ENCODE assay signal across 18 mouse cellular contexts in the genomic region with DNA sequence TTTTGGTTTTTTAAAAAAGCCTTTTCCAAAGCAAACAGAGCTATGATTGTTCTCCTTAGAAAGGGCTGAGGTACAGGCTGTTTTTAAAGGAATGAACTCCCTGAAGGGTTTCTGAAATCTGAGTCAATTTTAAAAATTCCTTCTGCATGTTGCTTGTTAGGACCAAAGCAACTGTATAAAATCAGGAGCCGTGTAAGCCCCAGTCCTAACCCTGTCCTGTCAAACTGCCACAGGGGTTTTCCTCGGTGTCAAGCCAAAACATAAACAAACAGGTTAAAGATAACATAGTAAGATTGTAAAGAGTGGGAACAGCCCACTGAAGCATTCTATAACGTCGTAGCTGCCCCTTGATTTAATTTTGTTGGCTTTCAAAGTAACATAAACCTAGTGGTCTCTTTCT. TPM values are rescaled to one million over a fixed set of nuclear protein-coding genes. Genes with fewer than 3 reads are reported as not detected.
DNase-seq lines count a peak whose midpoint lies in the region; ATAC-seq lines count a peak whose summit lies in the region.
"Had no signal": no experiment of that assay in that cellular context is flagged by ENCODE, and none has a peak within 500 bp of the region (broad histone marks: within the 10 kb centered on the region; RNA-seq: fewer than 3 reads in every experiment).

No protein-coding gene starts in this region.

- H3K4me2 ChIP-seq in heart, embryonic 14.5 days (ENCODE audit: low read length), result peak overlapping the region; percentile 23; the same call in 1 of the 2 replicates
- peak overlapping the region; percentile 12; the same call in 1 of the 2 replicates for H3K4me2 ChIP-seq in embryonic facial prominence, embryonic 12.5 days (replicated peaks)
- H3K4me2 ChIP-seq in limb, embryonic 13.5 days (replicated peaks), result peak overlapping the region; percentile 25; the same call in 1 of the 2 replicates
- H3K4me2 ChIP-seq: midbrain, embryonic 12.5 days had no signal

- H3K27me3 ChIP-seq in heart, embryonic 14.5 days (ENCODE audit: control insufficient read depth, insufficient read depth, low read length), result no peaks in the 10 kb centered on the region
- no peaks in the 10 kb centered on the region for H3K27me3 ChIP-seq in embryonic facial prominence, embryonic 12.5 days
- no peaks in the 10 kb centered on the region for H3K27me3 ChIP-seq in limb, embryonic 13.5 days

- peak; percentile 35 for DNase-seq in embryo, embryonic 10.5 days (ENCODE audit: low spot score)
- no peak for DNase-seq in embryo, embryonic 11 days
- DNase-seq in heart, postnatal 25 days (ENCODE audit: low spot score), result no peak
- no peak for DNase-seq in ovary, postnatal 10 days (ENCODE audit: low spot score)
- no peak for DNase-seq in ovary, postnatal 14 days (ENCODE audit: low spot score)
- DNase-seq: cerebellum, adult 18-20 months; kidney, adult 11 months; layer of hippocampus, postnatal 36 days; right cerebral cortex, postnatal 4 days; thymus, postnatal 25 days had no signal

- no peak overlapping the region for H3K4me3 ChIP-seq in heart, embryonic 14.5 days (ENCODE audit: control insufficient read depth in 1 of 2, insufficient read depth in 1 of 2, low read depth in 1 of 2, low read length in 2 of 2)
- no peak overlapping the region for H3K4me3 ChIP-seq in embryonic facial prominence, embryonic 12.5 days
- H3K4me3 ChIP-seq in limb, embryonic 13.5 days, result no peak overlapping the region
- H3K4me3 ChIP-seq: erythroblast, embryonic 14.5 days; midbrain, embryonic 12.5 days had no signal

- no peak for ATAC-seq in heart, embryonic 14.5 days (ENCODE audit: insufficient number of reproducible peaks, insufficient read depth, low FRiP score, low read depth)
- ATAC-seq in embryonic facial prominence, embryonic 12.5 days (ENCODE audit: insufficient number of reproducible peaks, insufficient read depth, low FRiP score, low TSS enrichment), result 0 out of 2 replicates have a peak, but pooled peaks have one; percentile 53
- ATAC-seq in limb, embryonic 13.5 days (ENCODE audit: low FRiP score, low read depth), result peak; percentile 69; the same call in 1 of the 2 replicates
- ATAC-seq: forebrain, embryonic 14.5 days; hindbrain, embryonic 16.5 days had no signal

- 0 out of 2 replicates have a peak overlapping the region, but pooled peaks have one; percentile 5 for H3K9ac ChIP-seq in heart, embryonic 14.5 days (ENCODE audit: low read length)
- no peak overlapping the region for H3K9ac ChIP-seq in embryonic facial prominence, embryonic 12.5 days
- no peak overlapping the region for H3K9ac ChIP-seq in limb, embryonic 13.5 days
- H3K9ac ChIP-seq: liver, embryonic 14.5 days; midbrain, embryonic 12.5 days had no signal

- peaks cover 15 to 21% of the 10 kb centered on the region in 2 experiments for H3K4me1 ChIP-seq in heart, embryonic 14.5 days (ENCODE audit: control insufficient read depth in 2 of 2, insufficient read depth in 2 of 2, low read length in 2 of 2)
- H3K4me1 ChIP-seq in embryonic facial prominence, embryonic 12.5 days, result peaks cover 15% of the 10 kb centered on the region
- H3K4me1 ChIP-seq in limb, embryonic 13.5 days, result peaks cover 29% of the 10 kb centered on the region
- H3K4me1 ChIP-seq: midbrain, embryonic 12.5 days had no signal

- H3K36me3 ChIP-seq in heart, embryonic 14.5 days (ENCODE audit: control insufficient read depth, insufficient read depth, low read length), result no peaks in the 10 kb centered on the region
- H3K36me3 ChIP-seq in embryonic facial prominence, embryonic 12.5 days, result no peaks in the 10 kb centered on the region
- no peaks in the 10 kb centered on the region for H3K36me3 ChIP-seq in limb, embryonic 13.5 days
- H3K36me3 ChIP-seq: midbrain, embryonic 12.5 days had no signal

- H3K27ac ChIP-seq in heart, embryonic 14.5 days (replicated peaks in 1 of 2; ENCODE audit: control insufficient read depth in 1 of 2, insufficient read depth in 1 of 2, low read depth in 2 of 2, low read length in 2 of 2), result peak overlapping the region; percentile 66 to 83
- H3K27ac ChIP-seq in embryonic facial prominence, embryonic 12.5 days, result peak overlapping the region; percentile 65; the same call in 1 of the 2 replicates
- H3K27ac ChIP-seq in limb, embryonic 13.5 days, result peak overlapping the region; percentile 52; the same call in 1 of the 2 replicates
- H3K27ac ChIP-seq: liver, embryonic 14.5 days; midbrain, embryonic 12.5 days had no signal

- no peaks in the 10 kb centered on the region for H3K9me3 ChIP-seq in heart, embryonic 14.5 days (ENCODE audit: control insufficient read depth, low read length)
- no peaks in the 10 kb centered on the region for H3K9me3 ChIP-seq in embryonic facial prominence, embryonic 12.5 days
- H3K9me3 ChIP-seq in limb, embryonic 13.5 days, result no peaks in the 10 kb centered on the region
- H3K9me3 ChIP-seq: midbrain, embryonic 12.5 days had no signal

- intact Hi-C loops in heart, postnatal 25 days (cut with DNase I), result loop anchor here (2.0 kb wide), 1 partner anchor 33 kb away; no protein-coding TSS in a partner anchor

- 17% methylated on average over 4 of the region's 4 CpGs for WGBS in heart, embryonic 14.5 days
- 7% methylated on average over 4 of the region's 4 CpGs for WGBS in embryonic facial prominence, embryonic 12.5 days
- WGBS in limb, embryonic 13.5 days, result 5% methylated on average over 4 of the region's 4 CpGs

RNA-seq across cellular contexts. Expression of a gene that starts 53.9 kb away (rescaled TPM):
- polyA plus RNA-seq in heart, embryonic 14.5 days (2014; fragmentation: Nextera tagmentation; extraction: Ambion mirVana), result 76.4 and 77.4 TPM in 2 replicates
- 10 to 100 TPM; 19.0 to 23.4 TPM for total RNA-seq in heart, postnatal 25 days (2021)
- polyA plus RNA-seq in embryonic facial prominence, embryonic 12.5 days (2016; fragmentation: Nextera tagmentation; extraction: Ambion mirVana), result 128 and 129 TPM in 2 replicates
- polyA plus RNA-seq in limb, embryonic 13.5 days (2015; fragmentation: Nextera tagmentation; extraction: Ambion mirVana), result 118 and 120 TPM in 2 replicates
